Mouse (Mus musculus) 3134 (cell line): ENCODE measurements around the gene Glce.
A peak's percentile ranks its signal among the peaks of the same experiment; 100 is the strongest.

ENCODE experiments used
- DNase-seq: peaks from one replicate; pipeline ENCODE4 v3.0.0-alpha.2; 2011; ENCODE audit warnings: low spot score; ENCODE audit not compliant: insufficient read length; ENCODE audit errors: extremely low read depth

Glce gene

DNA sequence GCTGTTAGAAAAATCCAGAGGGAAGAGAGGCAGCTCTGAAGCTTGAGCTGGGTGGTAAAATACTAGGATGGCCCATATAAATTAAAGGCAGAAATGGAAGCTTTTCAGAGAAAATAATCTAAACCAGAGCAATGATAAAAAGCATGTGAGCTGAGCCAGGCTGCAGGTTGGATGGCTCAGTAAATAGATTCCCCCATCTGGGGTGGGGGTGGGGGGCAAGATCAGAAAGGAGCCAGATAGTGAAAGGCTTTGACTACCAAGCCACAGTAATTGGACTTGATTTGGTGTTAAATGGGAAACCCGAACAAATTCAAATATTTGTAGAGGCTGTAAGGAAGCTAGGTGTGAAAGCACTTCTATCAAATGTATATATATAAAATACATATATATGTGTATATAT lies 1.8 kb upstream of the Glce start:
- DNase-seq = no peak

DNA sequence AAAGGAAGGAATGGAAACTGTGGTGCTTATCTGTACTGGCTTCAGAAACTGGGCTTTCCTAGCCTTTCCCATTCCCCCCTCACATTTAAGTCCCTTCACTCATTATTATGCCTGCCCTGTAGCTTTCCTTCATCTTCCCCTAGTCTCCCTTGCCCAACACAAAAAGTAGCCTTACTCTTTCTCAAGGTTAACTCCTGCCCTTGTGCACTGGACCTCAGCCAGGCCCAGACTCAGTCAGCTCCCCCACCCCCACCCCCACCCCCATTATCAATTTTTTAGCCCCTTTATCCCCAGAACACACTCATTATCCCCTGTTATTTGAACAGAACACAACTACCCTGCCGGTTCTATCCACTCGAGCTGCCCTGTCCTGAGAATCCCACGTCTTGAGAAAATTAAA lies 1.0 kb upstream of the Glce start:
- DNase-seq = no peak

GRCm38 (mm10) chr9:62121551-62122447 lies 656 bp downstream of the Glce start:
- peak; percentile 67 for DNase-seq

- peak; percentile 24 for DNase-seq
These were observed 3.7 kb downstream of the Glce start for GRCm38 (mm10) chr9:62118754-62119153.

DNA sequence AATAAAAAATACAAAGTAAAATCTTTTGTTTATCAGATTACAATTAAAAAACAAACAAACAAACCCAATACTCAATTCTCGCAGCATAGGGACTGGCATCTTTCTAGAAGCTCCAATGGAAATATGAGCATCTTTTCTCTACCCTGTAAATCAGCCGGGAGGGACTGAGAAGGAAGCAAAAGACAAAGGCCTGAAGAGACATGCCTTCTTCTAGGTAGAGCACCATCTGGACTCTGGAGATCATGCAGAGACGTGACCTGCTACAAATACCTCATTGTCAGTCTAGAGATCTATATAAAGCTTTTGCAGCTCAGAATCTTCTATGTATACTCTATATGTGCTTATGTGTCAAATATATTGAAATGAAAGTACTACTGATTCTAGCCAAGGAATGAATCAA lies 6.6 kb downstream of the Glce start:
- no peak for DNase-seq

DNA sequence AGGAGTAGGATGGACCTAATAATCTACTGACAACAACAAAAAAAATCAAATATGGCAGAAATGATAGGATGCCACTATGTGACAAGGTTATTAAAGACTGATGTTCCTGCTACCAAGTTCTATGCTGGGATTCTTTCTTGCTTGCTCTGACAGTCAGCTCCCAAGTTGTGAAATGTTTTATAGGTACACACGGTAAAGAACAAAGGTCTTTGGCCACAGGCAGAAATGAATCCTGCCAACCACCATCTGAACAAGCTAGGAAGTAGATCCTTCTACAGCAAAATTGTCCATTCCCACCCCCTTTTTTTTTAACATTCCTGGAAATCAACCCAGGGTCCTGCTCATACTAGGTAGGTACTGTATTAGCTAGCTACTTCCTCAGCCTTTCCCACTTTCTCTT lies 25.9 kb downstream of the Glce start:
- DNase-seq = no peak

DNA sequence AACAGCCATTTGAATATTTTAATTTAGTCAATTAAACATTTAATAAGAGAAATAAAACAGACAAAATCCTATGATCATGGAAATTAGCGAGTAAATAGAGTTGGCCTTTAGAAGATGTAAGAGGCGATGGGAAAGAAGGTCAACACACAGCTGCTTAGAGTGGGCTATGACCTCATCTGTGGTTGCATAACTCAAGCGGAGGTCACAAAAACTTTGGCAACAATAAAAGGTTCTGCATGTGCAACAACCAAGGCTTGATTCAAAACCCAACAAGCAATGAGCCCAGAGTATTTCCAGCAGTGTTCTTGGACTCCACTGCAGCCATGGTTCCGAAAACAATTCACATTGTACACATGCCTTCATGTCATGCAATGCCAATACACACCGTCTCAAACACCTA lies 30.9 kb downstream of the Glce start:
- DNase-seq = no peak

GRCm38 (mm10) chr9:62085548-62085947 lies 36.9 kb downstream of the Glce start:
- DNase-seq = no peak

- DNase-seq = peak; percentile 4
These were observed 37.6 kb downstream of the Glce start for GRCm38 (mm10) chr9:62084896-62085295.

GRCm38 (mm10) chr9:62082986-62083385 lies 39.5 kb downstream of the Glce start:
- no peak for DNase-seq

DNA sequence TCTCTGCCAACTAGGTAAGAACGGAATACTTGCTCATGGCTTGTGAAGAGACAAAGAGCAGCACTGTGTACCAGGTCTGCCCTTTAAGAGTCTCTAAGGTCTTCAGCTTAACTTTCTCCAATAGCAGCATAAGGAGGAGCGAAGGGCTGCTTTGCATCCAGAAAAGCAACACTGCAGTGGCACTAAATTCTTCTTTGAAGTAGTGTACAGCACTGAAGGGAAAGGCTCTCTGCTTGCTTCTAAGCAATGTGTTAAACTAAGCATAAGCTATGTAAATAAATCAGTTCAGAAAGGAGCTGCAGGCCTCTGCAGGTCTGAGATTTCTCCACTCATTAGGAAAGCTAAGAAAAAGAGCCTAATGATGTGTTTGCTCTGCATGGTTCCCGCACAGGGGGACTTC lies 40.9 kb downstream of the Glce start:
- DNase-seq = no peak

- DNase-seq = no peak
These were observed 42.3 kb downstream of the Glce start for GRCm38 (mm10) chr9:62080028-62080760.

GRCm38 (mm10) chr9:62062234-62062633 lies 60.2 kb downstream of the Glce start:
- DNase-seq = no peak

DNA sequence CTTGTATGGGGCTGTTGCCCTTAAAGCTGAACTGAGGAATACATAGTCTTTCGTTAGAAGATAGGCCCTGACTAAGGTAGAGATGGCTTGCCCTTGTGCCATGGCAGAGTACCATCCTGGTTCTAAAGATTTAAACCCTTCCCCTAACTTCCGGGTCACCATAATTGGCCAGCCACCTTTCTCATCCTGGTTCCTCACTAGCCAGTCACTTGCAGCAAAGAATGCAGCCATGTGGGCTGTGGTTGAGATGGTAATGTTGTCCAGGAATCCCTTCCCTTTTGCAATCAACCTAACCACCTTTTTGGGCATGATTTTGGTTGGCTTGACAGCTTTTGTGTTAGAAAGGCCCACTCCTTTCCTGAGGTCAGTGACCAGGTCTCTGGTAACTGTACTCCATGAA lies 62.0 kb downstream of the Glce start:
- no peak for DNase-seq

- no peak for DNase-seq
These were observed 62.5 kb downstream of the Glce start for GRCm38 (mm10) chr9:62059941-62060340.

DNA sequence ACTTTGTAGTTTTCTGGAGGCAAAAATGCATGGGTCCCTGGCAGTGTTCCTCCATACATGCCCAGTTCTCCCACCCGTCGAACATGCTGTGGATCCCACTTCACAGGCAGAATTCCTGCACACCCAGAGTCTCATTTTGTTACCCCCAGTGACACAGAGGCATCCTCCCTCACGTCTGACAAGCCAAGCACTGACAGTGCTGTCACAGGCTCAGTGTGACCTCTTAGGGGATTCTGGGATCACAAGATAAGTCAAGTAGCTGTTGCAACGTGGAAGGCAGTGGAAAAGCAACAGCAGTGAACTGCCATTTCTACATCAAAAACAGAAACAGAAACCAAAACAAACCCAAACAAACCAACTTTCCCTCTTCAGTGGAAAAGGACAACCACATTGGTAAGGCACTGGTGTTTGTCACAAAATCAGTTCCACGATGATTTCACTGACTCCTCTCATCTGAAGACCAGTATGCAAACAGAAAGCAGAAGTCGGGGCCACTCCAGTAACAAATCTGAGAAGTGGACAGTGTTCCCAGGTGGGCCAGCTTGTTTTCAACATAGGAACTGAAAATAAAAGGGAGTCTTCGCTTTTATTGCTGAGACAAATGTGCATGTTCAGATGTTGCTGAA lies 64.5 kb downstream of the Glce start:
- DNase-seq = no peak

DNA sequence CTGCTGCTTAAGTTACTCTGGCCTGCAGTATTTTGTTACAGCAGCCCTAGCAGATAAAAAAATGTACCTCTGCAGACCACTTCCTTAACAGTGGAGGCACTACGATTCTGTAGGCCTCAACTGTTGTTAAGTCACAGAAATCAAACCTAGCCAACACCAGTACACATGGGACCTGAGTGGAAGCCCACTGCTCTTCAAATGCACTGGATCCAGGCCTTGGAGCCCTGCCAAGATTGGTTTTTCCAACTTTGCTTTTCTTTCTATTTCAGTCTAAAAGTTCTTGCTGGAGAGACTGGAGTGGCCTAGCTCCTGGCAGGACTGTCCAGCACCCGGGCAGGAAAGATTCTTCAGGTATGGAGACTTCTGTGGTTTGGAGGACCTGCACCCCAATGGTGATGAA lies 66.2 kb downstream of the Glce start:
- no peak for DNase-seq

- DNase-seq = no peak
These were observed 71.7 kb downstream of the Glce start for GRCm38 (mm10) chr9:62050801-62051200.

GRCm38 (mm10) chr9:62049166-62049565 lies 73.3 kb downstream of the Glce start:
- no peak for DNase-seq

GRCm38 (mm10) chr9:62042167-62042566 lies 80.3 kb downstream of the Glce start:
- DNase-seq = no peak

DNA sequence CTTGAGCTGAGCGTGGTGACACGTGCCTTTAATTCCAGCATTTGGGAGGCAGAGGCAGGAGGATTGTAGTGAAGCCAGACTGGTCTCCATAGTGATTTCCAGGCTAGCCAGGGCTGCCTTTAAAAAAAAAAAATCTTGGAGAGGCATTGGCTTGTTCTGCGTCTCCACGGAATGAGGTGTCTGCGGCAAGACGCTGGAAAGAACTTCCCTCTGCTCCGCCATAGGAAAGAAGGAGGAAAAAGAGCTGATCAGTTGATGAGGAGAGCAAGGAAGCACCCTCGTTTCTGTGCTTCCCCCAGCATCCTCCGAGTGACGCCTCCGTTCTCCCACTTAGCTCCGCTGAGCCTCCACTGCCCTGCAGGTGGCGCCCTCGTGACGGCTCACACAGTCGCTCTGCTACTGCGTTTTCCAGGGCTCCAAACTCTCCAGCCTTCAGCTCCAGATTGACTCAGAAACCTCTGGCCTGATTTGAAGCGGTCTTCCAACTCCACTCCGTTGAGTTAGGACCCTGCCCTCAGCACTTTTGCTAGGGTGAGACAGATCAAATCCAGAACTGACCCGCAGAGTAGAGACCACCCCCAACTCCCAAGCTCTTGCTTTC lies 82.3 kb downstream of the Glce start:
- DNase-seq = peak; percentile 63
